Mouse (Mus musculus) G1E-ER4 (cell line): ENCODE data around the gene Rasgrf1. TPM values are rescaled to one million over a fixed set of nuclear protein-coding genes. Genes with fewer than 3 reads are reported as not detected.

Experiments used
- GATA1 ChIP-seq: IDR thresholded peaks from one replicate; pipeline ENCODE4 v1.8.0; 2012; ENCODE audit warnings: low read length, inconsistent platforms
- polyA plus RNA-seq: library from polyadenylated mRNA; stranded (reverse); fragments of >175 nt; gene quantifications from 2 replicates; pipeline ENCODE4 v1.2.3, GENCODE M21; 2012

The Rasgrf1 gene
- polyA plus RNA-seq, 1 experiment, result not detected

- TF ChIP-seq GATA1, result no peak
Measured at GRCm38 (mm10) chr9:89891534-89892293, 18.0 kb upstream of the Rasgrf1 start.

GRCm38 (mm10) chr9:89892540-89893188 is 17.0 kb upstream of the Rasgrf1 start:
- TF ChIP-seq GATA1, result no peak

- TF ChIP-seq GATA1, result no peak
Measured at GRCm38 (mm10) chr9:89900111-89900824, 9.4 kb upstream of the Rasgrf1 start.

GRCm38 (mm10) chr9:89901184-89901583 is 8.5 kb upstream of the Rasgrf1 start:
- TF ChIP-seq GATA1, result no peak

- TF ChIP-seq GATA1, result no peak
Measured at GRCm38 (mm10) chr9:89902813-89903212, 6.9 kb upstream of the Rasgrf1 start.

- no peak for TF ChIP-seq GATA1
Measured at GRCm38 (mm10) chr9:89906645-89907044, 3.1 kb upstream of the Rasgrf1 start.

GRCm38 (mm10) chr9:89907941-89908340 is 1.8 kb upstream of the Rasgrf1 start:
- no peak for TF ChIP-seq GATA1

GRCm38 (mm10) chr9:89908601-89909000 is 1.1 kb upstream of the Rasgrf1 start:
- TF ChIP-seq GATA1, result no peak

GRCm38 (mm10) chr9:89910011-89910400 is 298 bp downstream of the Rasgrf1 start:
- no peak for TF ChIP-seq GATA1

GRCm38 (mm10) chr9:89910741-89911444 is 1.2 kb downstream of the Rasgrf1 start:
- no peak for TF ChIP-seq GATA1

- TF ChIP-seq GATA1, result no peak
Measured at GRCm38 (mm10) chr9:89911891-89912549, 2.3 kb downstream of the Rasgrf1 start.

- TF ChIP-seq GATA1, result no peak
Measured at GRCm38 (mm10) chr9:89913135-89913534, 3.4 kb downstream of the Rasgrf1 start.

GRCm38 (mm10) chr9:89916471-89916870 is 6.8 kb downstream of the Rasgrf1 start:
- no peak for TF ChIP-seq GATA1

GRCm38 (mm10) chr9:89917431-89917830 is 7.7 kb downstream of the Rasgrf1 start:
- no peak for TF ChIP-seq GATA1

- no peak for TF ChIP-seq GATA1
Measured at GRCm38 (mm10) chr9:89918832-89919231, 9.1 kb downstream of the Rasgrf1 start.
